In genomic region chr5:24427981-24428402, GRCm38 (mm10) we compare ENCODE assay signal across 7 mouse cellular contexts. TPM values are rescaled to one million over a fixed set of nuclear protein-coding genes. Genes with fewer than 3 reads are reported as not detected.
DNase-seq lines count a peak whose midpoint lies in the region; ATAC-seq lines count a peak whose summit lies in the region.

No protein-coding gene starts in this region.

- peaks cover 19% of the 10 kb centered on the region for H3K4me1 ChIP-seq in embryonic facial prominence, embryonic 11.5 days (ENCODE audit: control insufficient read depth, insufficient read depth, low read length)

- ATAC-seq in embryonic facial prominence, embryonic 11.5 days (replicated peaks; ENCODE audit: insufficient number of reproducible peaks, low FRiP score, low TSS enrichment, low read depth) = no peak

- H3K9ac ChIP-seq in embryonic facial prominence, embryonic 11.5 days (replicated peaks; ENCODE audit: low read length) = no peak overlapping the region; the same call in 1 of the 2 replicates

- H3K4me2 ChIP-seq in embryonic facial prominence, embryonic 11.5 days (ENCODE audit: low read depth, low read length) = peak overlapping the region; percentile 43

- WGBS in embryonic facial prominence, embryonic 11.5 days = 4% methylated on average over 15 of the region's 15 CpGs

- no peak overlapping the region for H3K27ac ChIP-seq in embryonic facial prominence, embryonic 11.5 days (replicated peaks; ENCODE audit: low read depth, low read length)

- H3K9me3 ChIP-seq in embryonic facial prominence, embryonic 11.5 days (replicated peaks; ENCODE audit: control insufficient read depth, low read length) = no peaks in the 10 kb centered on the region

- H3K36me3 ChIP-seq in embryonic facial prominence, embryonic 11.5 days (replicated peaks; ENCODE audit: control insufficient read depth, insufficient read depth, low read depth, low read length) = peaks cover 8% of the 10 kb centered on the region

- peak overlapping the region; percentile 5; the same call in 1 of the 2 replicates for H3K4me3 ChIP-seq in embryonic facial prominence, embryonic 11.5 days (ENCODE audit: low read depth, low read length)

- DNase-seq in NIH3T3 (ENCODE audit: low read depth) = peak; percentile 74
- peak; percentile 44 for DNase-seq in embryonic facial prominence, embryonic 11.5 days (ENCODE audit: low spot score)
- peak; percentile 87 for DNase-seq in kidney, postnatal 14 days
- peak; percentile 79 for DNase-seq in lung, postnatal 36 days
- no peak for DNase-seq in natural killer cell, adult 2 months (ENCODE audit: low spot score in 2 of 2)
- no peak for DNase-seq in gastrocnemius, adult 8-10 months (ENCODE audit: low spot score in 2 of 2)
- no peak for DNase-seq in cerebellum, postnatal 14 days

- H3K27me3 ChIP-seq in embryonic facial prominence, embryonic 11.5 days (ENCODE audit: control insufficient read depth, insufficient read depth, low read length) = no peaks in the 10 kb centered on the region

RNA-seq across cellular contexts. Expression of gene Slc4a2, which starts 4.4 kb away (rescaled TPM):
- 16.5 and 20.6 TPM in 2 replicates for polyA plus RNA-seq in embryonic facial prominence, embryonic 11.5 days (2014; fragmentation: Nextera tagmentation; extraction: Ambion mirVana)
- total RNA-seq in gastrocnemius, adult 8-10 months (2022) = 10 to 100 TPM; 10.7 to 14.5 (median 12.6) TPM

RNA-seq across cellular contexts. Expression of gene Cdk5, which starts 4.7 kb away (rescaled TPM):
- polyA plus RNA-seq in embryonic facial prominence, embryonic 11.5 days (2014; fragmentation: Nextera tagmentation; extraction: Ambion mirVana) = 49.9 and 50.8 TPM in 2 replicates
- 10 to 100 TPM in 3 of 4 experiments, 1 to 10 TPM in 1; 9.3 to 12.6 (median 10.7) TPM for total RNA-seq in gastrocnemius, adult 8-10 months (2022)

RNA-seq across cellular contexts. Expression of gene Asic3, which starts 14.8 kb away (rescaled TPM):
- polyA plus RNA-seq in embryonic facial prominence, embryonic 11.5 days (2014; fragmentation: Nextera tagmentation; extraction: Ambion mirVana) = 0.42 and 0.45 TPM in 2 replicates
- under 1 TPM in 1 of 4 experiments, not detected in 3; 0.34 TPM for total RNA-seq in gastrocnemius, adult 8-10 months (2022)

RNA-seq across cellular contexts. Expression of gene Fastk, which starts 17.1 kb away (rescaled TPM):
- polyA plus RNA-seq in embryonic facial prominence, embryonic 11.5 days (2014; fragmentation: Nextera tagmentation; extraction: Ambion mirVana) = 77.8 and 88.2 TPM in 2 replicates
- total RNA-seq in gastrocnemius, adult 8-10 months (2022) = 100 to 1,000 TPM; 188 to 243 (median 221) TPM

RNA-seq across cellular contexts. Expression of gene Tmub1, which starts 19.7 kb away (rescaled TPM):
- 20.2 and 24.7 TPM in 2 replicates for polyA plus RNA-seq in embryonic facial prominence, embryonic 11.5 days (2014; fragmentation: Nextera tagmentation; extraction: Ambion mirVana)
- 10 to 100 TPM; 18.4 to 19.9 (median 19.3) TPM for total RNA-seq in gastrocnemius, adult 8-10 months (2022)

Comparison
In these comparisons a context has a peak if more than half of its experiments do, and no peak if none do; other contexts are left out.
1. DNase-seq: peak in NIH3T3 (single experiment), embryonic facial prominence, embryonic 11.5 days (single experiment), kidney, postnatal 14 days (single experiment) and lung, postnatal 36 days (single experiment); none in natural killer cell, adult 2 months (0 of 2), gastrocnemius, adult 8-10 months (0 of 2) and cerebellum, postnatal 14 days (0 of 2).